Mouse (Mus musculus) E14TG2a.4 (cell line): ENCODE measurements at regions not wholly inside any gene's neighbourhood (a gene's known extent, or its start where the extent isn't known, plus 50 kb on each side); places are given as distances from the start of the nearest gene placed in this dataset.

Source experiments
- H3K27me3 ChIP-seq: 2 replicates; pipeline ENCODE4 v1.6.1; 2014; ENCODE audit warnings: low read length, control low read depth; ENCODE audit not compliant: insufficient read depth
- H3K36me3 ChIP-seq: 2 replicates; pipeline ENCODE4 v1.6.1; 2014; ENCODE audit warnings: low read length, control low read depth; ENCODE audit not compliant: insufficient read depth
- H3K4me1 ChIP-seq: replicated peaks from 2 replicates; pipeline ENCODE4 v1.6.1; 2014; ENCODE audit warnings: low read depth, low read length, control low read depth
- H3K4me3 ChIP-seq: replicated peaks from 2 replicates; pipeline ENCODE4 v1.5.1; 2014; ENCODE audit warnings: mild to moderate bottlenecking, low read length
- H3K9me3 ChIP-seq: 2 replicates; pipeline ENCODE4 v1.6.1; 2014; ENCODE audit warnings: low read length, control low read depth
- CTCF ChIP-seq: conservative IDR thresholded peaks from 2 replicates; pipeline ENCODE4 v1.5.1; 2014; ENCODE audit warnings: low read length
- NANOG ChIP-seq: IDR thresholded peaks from 2 replicates; pipeline ENCODE4 v1.6.1; 2014; ENCODE audit warnings: borderline replicate concordance, low read length, mixed read lengths
- POU5F1 ChIP-seq: IDR thresholded peaks from 2 replicates; pipeline ENCODE4 v1.6.1; 2014; ENCODE audit warnings: low read length, borderline replicate concordance

DNA sequence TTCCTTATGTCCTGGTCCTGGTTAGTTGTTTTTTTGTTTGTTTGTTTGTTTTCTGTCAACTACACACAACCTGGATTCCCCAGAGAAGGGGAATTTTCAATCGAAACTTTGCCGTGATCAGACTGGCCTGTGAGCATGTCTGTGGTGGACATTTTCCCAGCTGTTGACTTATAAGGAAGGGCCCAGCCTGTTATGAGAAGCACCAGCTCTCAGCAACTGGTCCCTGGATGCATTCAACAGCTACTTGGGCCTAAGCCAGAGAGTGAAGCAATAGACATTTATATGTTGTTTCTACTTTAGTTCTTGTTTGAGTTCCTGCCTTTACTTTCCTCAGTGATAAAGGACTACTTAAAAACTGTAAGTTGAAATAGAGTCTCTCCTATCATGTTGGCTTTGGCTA lies 309.0 kb downstream of the Btg1 start:
- TF ChIP-seq POU5F1 (no peak), CTCF (no peak), NANOG (no peak)
- H3K4me3 ChIP-seq, result no peak overlapping the region
- H3K27me3 ChIP-seq, result no peaks in the 10 kb centered on the region
- no peaks in the 10 kb centered on the region for H3K9me3 ChIP-seq
- H3K36me3 ChIP-seq, result no peaks in the 10 kb centered on the region
- H3K4me1 ChIP-seq, result no peaks in the 10 kb centered on the region

- Histone ChIP-seq H3K4me1 (no peaks in the 10 kb centered on the region), H3K4me3 (no peak overlapping the region), H3K36me3 (no peaks in the 10 kb centered on the region), H3K9me3 (no peaks in the 10 kb centered on the region), H3K27me3 (no peaks in the 10 kb centered on the region)
- no peak for TF ChIP-seq POU5F1
- no peak for TF ChIP-seq CTCF
- TF ChIP-seq NANOG, result no peak
These were observed 317.9 kb downstream of the Btg1 start for GRCm38 (mm10) chr10:96934661-96935060.

DNA sequence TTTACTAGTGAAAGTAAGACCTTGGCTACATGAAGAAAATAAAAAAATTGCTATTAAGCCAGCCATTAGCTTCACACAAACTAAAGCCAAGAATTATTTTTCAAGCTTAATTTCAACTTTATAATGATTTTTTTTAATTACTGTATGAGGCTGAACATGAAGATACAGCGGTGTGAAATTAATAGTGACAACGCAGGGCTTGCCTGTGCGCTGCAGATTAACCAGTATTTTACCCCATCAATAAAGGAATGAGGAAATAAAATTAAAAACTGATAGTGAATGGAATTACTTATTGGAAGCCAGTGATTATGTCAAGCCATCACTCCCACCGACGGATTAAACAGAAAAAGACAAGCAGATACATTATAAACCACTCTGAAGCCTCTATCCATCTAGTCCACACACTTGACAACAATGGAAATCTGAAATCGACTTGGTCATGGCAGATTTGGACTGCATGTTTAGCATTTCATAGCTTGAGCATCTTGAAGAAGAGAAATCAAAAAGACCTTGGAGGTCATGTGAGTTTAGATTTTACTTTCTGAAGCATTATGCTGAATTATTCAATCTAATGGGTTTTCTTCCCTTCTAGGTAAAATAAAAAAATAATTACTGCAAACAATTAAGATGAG lies 324.2 kb downstream of the Btg1 start:
- H3K4me3 ChIP-seq, result no peak overlapping the region
- H3K27me3 ChIP-seq, result no peaks in the 10 kb centered on the region
- TF ChIP-seq NANOG (no peak), POU5F1 (no peak), CTCF (no peak)
- no peaks in the 10 kb centered on the region for H3K4me1 ChIP-seq
- H3K9me3 ChIP-seq, result no peaks in the 10 kb centered on the region
- no peaks in the 10 kb centered on the region for H3K36me3 ChIP-seq

DNA sequence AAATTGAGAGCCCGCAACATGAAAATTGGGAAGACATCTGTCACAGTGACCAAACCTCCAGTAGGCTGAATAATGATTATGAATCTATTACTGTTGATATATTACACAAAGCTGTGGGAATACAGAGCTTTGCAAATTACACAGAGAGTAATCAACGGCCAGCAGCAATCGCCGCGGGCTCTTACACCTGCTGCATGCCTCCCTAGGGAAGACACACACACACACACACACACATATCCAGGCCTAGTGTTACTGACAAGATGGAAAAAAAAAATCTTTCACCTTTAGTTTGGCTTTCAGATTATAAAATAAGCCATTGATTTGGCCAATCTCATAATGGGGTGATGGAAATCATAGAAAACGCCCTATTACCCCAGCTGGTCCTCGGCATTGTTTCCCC lies 327.4 kb downstream of the Btg1 start:
- TF ChIP-seq POU5F1 (no peak), CTCF (no peak), NANOG (no peak)
- Histone ChIP-seq H3K4me1 (no peaks in the 10 kb centered on the region), H3K27me3 (no peaks in the 10 kb centered on the region)

DNA sequence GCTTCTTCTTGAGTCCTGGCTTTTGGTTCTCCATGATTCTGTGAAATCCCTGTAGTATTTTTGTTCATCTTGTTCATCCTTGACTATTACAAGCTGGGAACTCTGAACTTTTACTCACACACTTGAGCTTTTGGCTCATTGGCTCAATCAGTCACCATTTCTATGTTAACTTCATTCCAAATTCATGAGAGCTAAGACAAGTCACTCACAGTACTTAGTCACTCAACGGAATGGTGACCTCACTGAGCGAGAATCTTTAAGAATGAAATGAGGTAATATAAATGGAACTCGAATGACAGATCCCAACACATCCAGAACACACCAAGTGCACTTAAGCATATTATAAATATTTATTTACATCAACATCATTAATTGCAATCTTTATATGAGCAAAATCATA lies 331.2 kb downstream of the Btg1 start:
- TF ChIP-seq NANOG (no peak), POU5F1 (no peak), CTCF (no peak)
- Histone ChIP-seq H3K9me3 (no peaks in the 10 kb centered on the region), H3K27me3 (no peaks in the 10 kb centered on the region), H3K4me1 (no peaks in the 10 kb centered on the region), H3K4me3 (no peak overlapping the region), H3K36me3 (no peaks in the 10 kb centered on the region)

More for the DNA sequence above, 327.4 kb downstream of the Btg1 start:
- no peak overlapping the region for H3K4me3 ChIP-seq
- H3K9me3 ChIP-seq, result no peaks in the 10 kb centered on the region
- H3K36me3 ChIP-seq, result no peaks in the 10 kb centered on the region

GRCm38 (mm10) chr10:96948871-96949270 lies 332.1 kb downstream of the Btg1 start:
- Histone ChIP-seq H3K36me3 (no peaks in the 10 kb centered on the region), H3K9me3 (no peaks in the 10 kb centered on the region), H3K4me3 (no peak overlapping the region), H3K27me3 (no peaks in the 10 kb centered on the region), H3K4me1 (no peaks in the 10 kb centered on the region)
- TF ChIP-seq NANOG, result no peak
- no peak for TF ChIP-seq POU5F1
- no peak for TF ChIP-seq CTCF

GRCm38 (mm10) chr10:96955036-96955775 lies 338.4 kb downstream of the Btg1 start:
- H3K4me1 ChIP-seq, result no peaks in the 10 kb centered on the region
- H3K27me3 ChIP-seq, result no peaks in the 10 kb centered on the region; the same call in 1 of the 2 replicates
- no peaks in the 10 kb centered on the region for H3K9me3 ChIP-seq
- TF ChIP-seq CTCF (no peak), NANOG (no peak), POU5F1 (no peak)
- no peak overlapping the region for H3K4me3 ChIP-seq
- H3K36me3 ChIP-seq, result no peaks in the 10 kb centered on the region

GRCm38 (mm10) chr10:96955776-96956448 lies 339.1 kb downstream of the Btg1 start:
- H3K27me3 ChIP-seq, result no peaks in the 10 kb centered on the region; the same call in 1 of the 2 replicates
- no peaks in the 10 kb centered on the region for H3K4me1 ChIP-seq
- no peak overlapping the region for H3K4me3 ChIP-seq
- H3K36me3 ChIP-seq, result no peaks in the 10 kb centered on the region
- H3K9me3 ChIP-seq, result no peaks in the 10 kb centered on the region
- TF ChIP-seq POU5F1, result no peak
- no peak for TF ChIP-seq NANOG
- TF ChIP-seq CTCF, result no peak
